Mouse (Mus musculus): ENCODE results near the gene Mib2.
A peak's percentile ranks its signal among the peaks of the same experiment; 100 is the strongest.
"Not testable (repeated sequence)": the region's sequence is repeated elsewhere in the genome, so short reads cannot be mapped to it uniquely, and the experiment has no call there.

The Mib2 gene

GRCm38 (mm10) chr4:155669598-155670075, 639 bp upstream of the Mib2 start:
- no peak for DNase-seq

DNA sequence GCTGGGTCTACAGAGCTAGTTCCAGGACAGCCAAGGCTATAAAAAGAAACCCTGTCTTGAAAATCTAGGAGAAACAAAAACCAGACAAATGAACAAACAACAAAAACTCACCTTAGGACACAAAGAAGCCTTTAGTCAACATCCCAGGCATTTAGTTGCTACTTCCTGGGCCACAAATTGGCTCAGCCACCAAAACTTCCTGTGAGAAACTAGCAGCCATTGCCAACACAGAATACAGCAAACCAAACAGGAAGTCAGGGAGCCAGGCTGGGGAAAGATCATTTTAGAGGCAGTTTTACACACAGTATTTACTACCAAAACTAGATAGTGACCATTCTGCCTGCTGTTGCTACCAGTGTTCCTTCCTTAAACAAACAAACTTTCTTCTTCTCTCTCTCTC, 2.1 kb downstream of the Mib2 start:
- DNase-seq = no peak

GRCm38 (mm10) chr4:155660641-155661040, 8.4 kb downstream of the Mib2 start:
- no peak for DNase-seq

GRCm38 (mm10) chr4:155658961-155659360, 10.0 kb downstream of the Mib2 start:
- no peak for DNase-seq

- DNase-seq = no peak
Observed at GRCm38 (mm10) chr4:155656214-155656751, 12.7 kb downstream of the Mib2 start.

DNA sequence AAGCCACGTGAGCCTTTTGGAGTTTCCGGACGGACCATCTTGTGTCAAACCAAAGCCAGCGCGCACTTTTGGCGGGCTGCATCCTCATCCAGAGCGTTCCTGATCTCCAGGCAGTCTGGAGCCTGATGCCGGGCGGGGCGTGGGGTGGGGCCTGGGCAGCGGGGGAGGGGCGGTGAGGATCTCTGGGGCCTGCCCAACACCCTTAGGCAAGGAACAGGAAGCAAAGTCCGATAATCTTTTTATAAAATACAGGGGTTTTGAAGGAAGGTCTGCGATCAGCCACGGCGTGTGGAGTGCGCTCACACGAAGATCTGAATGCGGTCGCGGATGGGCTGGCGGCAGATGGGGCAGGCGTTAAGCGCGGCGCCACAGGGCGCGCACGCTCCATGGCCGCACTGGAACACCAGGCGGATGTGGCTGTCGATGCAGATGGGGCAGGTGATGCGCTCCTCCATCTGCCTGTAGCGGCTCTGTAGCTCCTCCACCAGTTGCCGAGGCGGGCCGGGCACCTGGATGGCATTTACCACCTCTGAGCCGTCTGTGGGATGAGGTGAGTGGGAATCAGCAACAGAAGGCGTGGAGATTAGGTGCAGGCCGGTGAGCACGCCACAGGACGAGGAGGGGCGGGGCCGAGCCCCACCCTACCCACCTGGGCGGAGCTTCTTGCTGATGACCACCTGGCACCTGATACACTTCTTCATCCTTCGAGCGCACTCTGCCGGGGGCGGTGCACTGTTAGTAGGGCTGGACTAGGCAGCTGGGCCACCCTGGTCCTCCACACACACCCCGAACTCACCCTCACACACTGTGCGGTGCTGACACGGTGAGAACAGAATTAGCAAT, 14.3 kb downstream of the Mib2 start:
- no peak for DNase-seq

GRCm38 (mm10) chr4:155654183-155654455, 14.9 kb downstream of the Mib2 start:
- DNase-seq = no peak

- no peak for DNase-seq
Observed at GRCm38 (mm10) chr4:155653451-155654182, 15.4 kb downstream of the Mib2 start.

DNA sequence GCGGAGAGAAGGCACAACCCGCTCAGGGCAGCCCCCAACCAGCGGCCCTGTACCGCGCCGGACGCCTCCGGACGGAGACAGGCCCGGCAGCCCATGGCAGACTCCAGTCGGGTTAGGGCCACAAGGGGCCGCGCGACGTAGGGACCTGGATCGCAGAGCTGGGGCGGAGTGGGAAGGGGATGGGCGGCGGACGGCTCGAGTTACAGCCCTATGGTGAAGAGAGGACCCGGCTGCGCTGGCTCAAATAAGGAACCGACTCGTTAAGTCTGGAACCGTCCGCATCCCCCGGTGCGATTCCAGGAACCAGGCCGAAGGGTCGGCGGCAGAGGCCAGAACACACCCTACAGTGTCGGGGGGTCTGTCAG, 15.9 kb downstream of the Mib2 start, which contains the start of gene Mmp23:
Gene Mmp23, minus strand, starts transcription at position 299 of the 365 bp plus-strand sequence.
- DNase-seq = no peak

DNA sequence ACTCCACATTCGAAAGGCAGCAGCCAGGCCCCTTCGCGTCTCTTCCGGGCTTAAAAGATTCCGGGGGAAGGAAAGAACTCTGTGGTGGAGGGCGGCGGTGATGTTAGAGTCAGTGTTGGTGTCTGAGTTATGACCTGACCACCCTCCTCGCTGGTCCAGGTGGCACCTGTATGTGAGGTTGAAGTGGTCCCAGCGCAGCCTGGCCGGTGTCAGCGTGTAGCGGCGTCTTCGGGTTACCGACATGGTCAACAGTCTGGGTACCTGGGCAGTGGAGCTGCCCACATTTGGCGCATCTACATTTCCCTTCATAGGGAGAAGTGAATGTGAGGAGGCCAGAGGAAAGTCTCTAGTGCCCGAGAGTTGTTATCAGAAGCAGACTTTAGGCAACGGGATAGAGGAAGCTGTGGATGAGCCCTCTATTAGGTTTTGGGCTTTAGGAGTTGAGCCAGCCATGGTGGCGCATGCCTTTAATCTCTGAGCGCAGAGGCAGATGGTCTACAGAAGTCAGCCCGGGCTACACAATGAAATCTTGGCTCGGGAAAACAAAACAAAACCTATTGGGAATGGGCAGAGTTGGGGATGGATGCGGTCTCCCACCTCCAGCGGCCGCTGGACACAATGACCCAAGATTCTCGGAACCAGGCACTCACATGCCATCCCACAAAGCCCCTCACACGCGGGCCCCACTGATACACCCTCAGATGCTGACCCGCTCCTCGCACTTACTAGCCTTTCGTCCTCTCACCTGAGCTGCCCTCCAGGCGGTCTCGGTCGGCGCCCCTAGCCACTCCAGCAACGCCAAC, 16.5 kb downstream of the Mib2 start:
- no peak for DNase-seq

DNA sequence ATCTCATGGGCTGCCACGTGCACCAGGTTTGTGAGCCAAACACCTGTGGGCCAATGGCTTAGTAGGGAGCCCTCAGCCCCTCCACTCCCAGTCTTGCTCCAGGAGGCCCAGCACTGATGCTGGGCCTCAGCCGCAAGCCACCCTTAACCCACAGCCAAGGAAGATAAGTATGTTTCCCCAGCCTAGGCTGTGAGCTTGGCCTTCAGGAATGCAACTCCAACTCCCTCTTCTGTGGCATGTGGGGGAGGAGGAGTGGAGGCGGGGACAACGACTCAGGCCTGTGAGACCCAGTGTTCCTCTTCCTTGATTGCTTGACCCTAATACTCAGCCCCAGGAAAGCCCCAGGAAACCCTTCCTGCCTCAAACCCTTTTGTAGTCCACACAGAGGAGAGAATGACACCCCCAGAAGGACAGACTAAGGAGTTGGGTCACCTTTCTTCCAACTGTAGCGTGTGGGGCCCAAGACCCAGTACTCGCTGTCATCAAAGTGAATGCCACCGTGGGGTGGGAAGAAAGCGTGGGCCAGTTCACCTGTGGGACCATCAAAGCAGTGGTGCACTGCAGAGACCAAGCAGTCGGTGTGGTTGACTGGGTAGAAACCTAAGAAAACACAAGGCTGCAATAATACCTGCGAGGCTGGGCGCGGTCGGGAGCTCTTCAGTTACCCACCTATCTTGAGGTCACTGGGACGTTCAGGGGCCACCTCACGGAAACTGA, 17.3 kb downstream of the Mib2 start:
- no peak for DNase-seq

DNA sequence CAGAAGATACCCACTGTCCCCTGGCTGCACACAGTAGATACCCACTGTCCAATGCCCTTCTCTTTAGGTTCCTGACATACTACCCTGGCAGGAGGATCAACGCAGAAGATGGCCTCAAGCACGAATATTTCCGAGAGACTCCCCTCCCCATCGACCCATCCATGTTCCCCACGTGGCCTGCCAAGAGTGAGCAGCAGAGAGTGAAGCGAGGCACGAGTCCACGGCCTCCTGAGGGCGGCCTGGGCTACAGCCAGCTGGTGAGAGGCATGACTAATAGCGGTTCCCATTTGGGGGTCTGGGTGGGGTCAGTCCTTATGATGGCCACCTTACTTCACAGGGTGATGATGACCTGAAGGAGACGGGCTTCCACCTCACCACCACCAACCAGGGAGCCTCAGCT, 19.6 kb downstream of the Mib2 start:
- no peak for DNase-seq

DNA sequence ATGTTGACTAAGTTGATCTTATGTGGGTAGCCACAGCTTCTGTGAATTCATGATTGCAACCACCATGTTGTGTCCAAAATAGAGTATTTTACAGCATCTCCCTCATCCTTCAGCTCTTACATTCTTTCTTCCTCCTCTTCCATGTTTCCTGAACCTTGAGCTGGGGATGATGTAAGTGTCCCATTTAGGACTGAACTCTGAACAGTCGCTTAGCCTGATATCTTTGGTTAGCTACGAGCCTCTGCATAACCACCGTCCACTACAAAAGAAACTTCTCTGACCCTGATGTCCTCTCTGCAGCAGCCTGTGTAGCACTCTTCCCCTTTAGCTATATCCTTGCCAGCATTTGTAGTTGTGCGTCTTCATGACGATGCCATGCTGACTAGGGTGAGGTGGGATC, 23.3 kb downstream of the Mib2 start:
- no peak for DNase-seq

DNA sequence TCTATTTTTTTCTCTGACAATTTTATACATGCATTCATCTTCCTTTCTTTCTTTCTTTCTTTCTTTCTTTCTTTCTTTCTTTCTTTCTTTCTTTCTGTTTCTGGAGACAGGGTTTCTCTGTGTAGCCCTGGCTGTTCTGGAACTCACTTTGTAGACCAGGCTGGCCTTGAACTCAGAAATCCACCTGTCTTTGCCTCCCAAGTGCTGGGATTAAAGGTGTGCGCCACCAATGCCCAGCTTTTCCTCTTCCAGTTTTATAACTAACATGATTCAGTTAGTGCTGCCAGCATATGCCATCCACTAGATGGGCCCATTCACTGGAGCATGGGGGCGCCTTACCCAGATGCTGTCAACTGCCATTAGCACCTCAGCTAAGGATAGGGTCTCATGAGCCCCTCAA, 23.7 kb downstream of the Mib2 start, which contains the start of gene Gm10563:
Gene Gm10563, minus strand, starts transcription at position 101 of the 400 bp plus-strand sequence.
- DNase-seq = not testable (repeated sequence)

GRCm38 (mm10) chr4:155643531-155643930, 25.5 kb downstream of the Mib2 start:
- peak; percentile 43 for DNase-seq

GRCm38 (mm10) chr4:155635766-155636499, 33.1 kb downstream of the Mib2 start:
- no peak for DNase-seq

DNA sequence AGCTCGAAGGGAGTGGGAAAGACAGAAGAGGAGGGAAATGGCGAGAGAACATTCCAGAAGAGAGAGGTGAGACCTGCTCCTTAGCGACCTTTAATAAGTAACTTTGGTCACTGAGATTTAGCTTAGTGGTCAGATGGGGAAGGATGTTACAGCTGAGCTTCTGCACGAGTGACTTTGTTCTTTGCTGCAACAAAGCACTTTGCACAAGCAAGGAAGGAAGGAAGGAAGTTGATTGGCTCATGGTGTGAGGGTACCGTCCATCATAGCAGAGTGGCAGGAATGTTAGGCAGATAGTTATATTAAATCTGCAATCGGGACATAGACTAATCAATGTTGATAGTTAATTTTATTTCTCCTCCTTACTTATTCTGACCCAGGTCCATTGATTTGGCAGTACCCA, 38.7 kb downstream of the Mib2 start:
- DNase-seq = no peak

DNA sequence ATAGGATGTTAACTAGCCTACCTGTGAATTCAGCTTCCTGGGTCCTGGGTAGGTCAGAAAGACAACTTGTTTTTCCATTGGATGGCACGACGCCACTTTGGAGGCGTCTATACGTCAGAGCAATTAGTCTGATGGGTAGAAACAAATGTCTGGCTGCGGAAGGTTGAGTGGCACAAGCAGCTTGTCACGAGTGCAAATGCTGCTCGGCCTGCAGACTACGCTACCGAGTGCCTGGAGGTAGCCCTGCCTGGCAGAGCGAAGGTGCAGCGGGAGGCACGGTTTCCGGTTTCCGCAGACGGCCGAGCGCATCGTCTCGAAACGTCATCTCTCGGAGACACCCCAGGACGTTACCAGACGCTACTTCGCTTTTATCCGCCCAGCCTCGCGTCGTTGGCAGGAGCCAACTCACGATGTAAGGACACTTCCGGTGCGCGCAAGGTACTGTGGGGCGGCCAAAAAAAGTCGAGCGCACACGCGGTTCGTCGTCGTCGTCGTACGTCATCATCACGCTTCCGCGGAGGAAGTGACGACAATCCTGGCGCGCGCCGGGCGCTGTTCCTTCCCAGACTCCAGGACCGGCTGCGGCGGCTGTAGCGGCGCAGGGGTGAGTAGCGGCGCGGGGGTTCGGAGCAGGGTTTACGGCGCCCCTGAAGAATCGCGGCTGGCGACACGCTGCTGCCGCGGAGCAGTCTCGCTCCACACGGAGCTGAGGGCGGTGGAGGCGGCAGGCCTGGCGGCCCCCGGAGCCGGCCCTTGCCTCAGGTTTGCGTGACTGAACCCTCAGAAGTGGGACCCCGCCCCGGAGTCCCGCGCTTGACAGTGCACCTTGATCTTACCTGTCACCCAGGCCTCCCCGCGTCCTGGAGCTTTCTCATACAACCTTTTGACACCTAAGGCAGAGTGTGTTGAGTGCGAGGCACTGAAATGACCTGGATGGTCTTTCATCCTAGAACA, 44.4 kb downstream of the Mib2 start, which contains the start of gene Cdk11b:
Gene Cdk11b, plus strand, starts transcription at position 517 of the 954 bp plus-strand sequence.
- peak; percentile 96 for DNase-seq

GRCm38 (mm10) chr4:155618321-155618720, 50.7 kb downstream of the Mib2 start:
- DNase-seq = no peak

DNA sequence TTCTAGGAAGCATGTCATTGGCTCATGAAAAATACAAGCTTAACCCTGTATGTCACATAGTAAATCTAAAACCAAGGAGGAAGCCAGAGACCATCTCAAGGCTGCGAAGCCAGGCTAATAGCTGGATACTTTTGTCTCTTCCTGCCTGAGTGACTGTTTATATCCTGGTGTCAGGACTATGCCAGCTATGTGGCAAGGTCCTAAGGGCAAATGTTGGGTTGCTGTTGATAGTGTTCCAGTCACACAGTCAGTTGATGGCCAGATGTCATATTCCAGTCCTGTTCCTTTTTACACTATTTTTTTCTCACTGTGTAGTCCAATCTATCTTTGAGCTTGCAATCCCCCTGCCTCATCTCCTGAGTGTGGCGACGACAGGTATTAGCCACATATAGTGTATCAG, 55.7 kb downstream of the Mib2 start:
- DNase-seq = no peak

Measured in kidney, adult 11 months (tissue).